Mouse (Mus musculus): ENCODE data around the gene Zbtb16.

- TF ChIP-seq ZNF384 (IDR thresholded peaks at IDR 0.05; ENCODE audit: low read depth, low read length), result no peak
- no peak for TF ChIP-seq HCFC1 (IDR thresholded peaks at IDR 0.05; ENCODE audit: borderline replicate concordance, insufficient read depth, low read length)
- TF ChIP-seq ZC3H11A (IDR thresholded peaks at IDR 0.05; ENCODE audit: borderline replicate concordance, low read depth, low read length), result no peak
Observed at GRCm38 (mm10) chr9:48725918-48726317, 110.1 kb downstream of the Zbtb16 start.
